Mouse (Mus musculus) adrenal gland (tissue): ENCODE data around the gene Fbxo28.

ENCODE experiments used
- intact Hi-C: fragments of 180-260 bp; cut with DNase I; formaldehyde crosslinking; loops from one replicate; pipeline ENCODE4 v1.15.1; 2025
- long read RNA-seq, 2 experiments: library from polyadenylated mRNA; unstranded; transcript quantifications; one replicate each; pipeline ENCODE4 v2.0.0; 2020; ENCODE audit warnings: borderline replicate concordance in 1 of 2; ENCODE audit not compliant: insufficient replicate concordance in 1 of 2

The Fbxo28 gene
- long read RNA-seq, experiment 1, full-length matches to known transcripts: 3 of 6 reads
- long read RNA-seq, experiment 1, partial matches to known transcripts: 2 of 6 reads
- long read RNA-seq, experiment 1, other reads (novel, unspliced or antisense): 1 of 6 reads
- long read RNA-seq, experiment 2, full-length matches to known transcripts: 12 of 18 reads
- long read RNA-seq, experiment 2, partial matches to known transcripts: 0 of 18 reads
- long read RNA-seq, experiment 2, other reads (novel, unspliced or antisense): 6 of 18 reads

GRCm38 (mm10) chr1:182340821-182341781, at the start of gene Fbxo28:
Fbxo28 (minus strand) TSS chr1:182341629.
- intact Hi-C loops: no loop called here

DNA sequence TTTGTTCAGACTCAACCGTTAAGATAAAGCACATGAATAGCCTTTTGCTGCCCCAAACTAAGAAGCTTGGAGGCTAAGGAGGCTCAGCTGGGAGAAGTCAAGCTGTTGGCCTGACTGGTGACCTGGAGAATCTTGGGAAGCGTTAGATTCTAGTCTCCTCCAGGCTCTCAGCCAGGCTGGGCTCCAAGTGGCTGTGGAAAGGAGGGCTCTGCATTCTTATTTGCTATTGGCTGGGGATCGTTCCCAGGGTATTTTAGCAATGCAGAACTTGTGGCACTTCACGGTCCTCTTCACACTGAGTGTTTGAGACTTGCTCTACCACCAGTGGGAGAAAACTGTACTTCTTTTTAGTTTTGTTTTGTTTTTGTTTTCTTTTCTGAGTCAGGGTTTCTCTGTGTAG, 47.3 kb upstream of the Fbxo28 start:
- intact Hi-C loops: no loop called here

DNA sequence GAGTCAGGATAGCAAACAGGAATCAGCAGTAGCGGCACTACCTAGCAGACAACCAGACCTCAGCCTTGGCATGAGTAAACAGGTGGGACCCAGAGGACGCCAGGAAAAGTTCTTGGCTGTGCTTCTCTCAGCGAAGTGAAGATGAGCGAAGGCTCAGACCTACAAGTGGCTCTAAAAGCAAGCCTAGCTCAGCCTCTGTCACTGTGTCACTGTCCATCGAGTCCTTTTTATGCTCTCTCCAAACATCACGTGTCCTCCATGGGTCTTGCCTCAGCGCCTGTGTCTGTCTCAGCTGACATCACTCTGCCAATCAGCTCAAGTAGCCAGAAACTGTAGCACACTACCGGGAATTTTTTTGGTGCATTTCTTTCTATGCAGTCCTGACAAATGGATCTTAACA, 45.0 kb upstream of the Fbxo28 start:
- intact Hi-C loops: no loop called here

DNA sequence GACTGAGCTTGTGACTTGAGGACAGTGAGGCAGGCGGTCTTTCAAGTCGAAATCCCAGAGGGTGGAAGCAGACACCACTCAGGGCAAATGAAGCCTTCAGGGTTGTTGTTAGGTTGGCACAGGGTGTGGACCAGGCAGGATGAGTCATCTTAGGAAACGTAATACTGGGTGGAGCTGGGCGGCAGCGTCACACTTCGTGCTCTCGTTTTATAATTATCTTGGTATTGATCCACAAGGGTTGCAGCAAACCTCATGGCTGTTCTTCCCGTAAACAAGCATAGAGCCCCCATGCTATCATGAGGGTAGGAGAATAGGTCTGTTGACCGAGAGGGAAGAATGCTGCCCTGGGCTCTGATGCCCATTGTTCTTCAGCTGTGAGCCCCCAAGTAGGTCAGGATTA, 41.7 kb upstream of the Fbxo28 start:
- intact Hi-C loops: no loop called here

DNA sequence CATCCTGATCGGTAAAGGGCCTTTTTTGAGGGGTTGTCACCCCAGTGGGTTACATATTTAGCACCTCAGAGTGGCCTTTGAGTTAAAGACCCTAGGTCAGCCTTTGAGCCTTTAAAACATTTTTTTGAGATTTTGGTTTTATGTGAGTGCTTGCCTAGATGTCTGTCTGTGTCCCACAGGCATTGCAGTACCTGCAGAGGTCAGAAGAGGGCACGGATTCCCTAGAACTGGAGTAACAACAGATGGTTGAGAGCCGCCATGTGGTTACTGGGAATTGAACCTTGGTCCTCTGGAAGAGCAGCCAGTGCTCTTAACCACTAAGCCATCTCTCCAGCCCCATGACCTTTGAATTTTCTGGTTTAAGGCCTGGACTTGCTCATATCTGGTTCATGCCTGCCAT, 39.9 kb upstream of the Fbxo28 start:
- intact Hi-C loops: no loop called here

DNA sequence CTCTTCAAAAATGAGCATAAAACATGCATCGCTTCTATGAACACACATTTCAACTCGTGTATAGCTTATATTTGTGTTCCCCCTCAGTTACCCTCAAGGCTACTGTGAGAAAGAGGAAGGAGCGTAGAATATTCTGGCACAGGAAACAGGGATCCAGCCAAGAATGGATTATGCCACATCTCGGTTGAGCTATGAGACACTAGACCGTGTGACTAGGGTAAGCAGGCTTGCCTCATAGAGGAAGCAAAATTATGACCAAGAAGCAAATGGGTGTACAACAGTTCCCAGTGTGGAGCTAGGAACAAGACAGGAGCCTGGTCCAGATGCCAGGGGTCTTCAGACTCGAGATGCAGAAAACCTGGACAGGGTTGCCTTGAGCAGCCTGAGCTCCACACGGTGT, 39.3 kb upstream of the Fbxo28 start:
- intact Hi-C loops: no loop called here

- intact Hi-C loops: loop anchor here (5.0 kb wide), 1 partner anchor 158 kb away; no protein-coding TSS in a partner anchor
Measured at GRCm38 (mm10) chr1:182378876-182379275, 37.4 kb upstream of the Fbxo28 start.

DNA sequence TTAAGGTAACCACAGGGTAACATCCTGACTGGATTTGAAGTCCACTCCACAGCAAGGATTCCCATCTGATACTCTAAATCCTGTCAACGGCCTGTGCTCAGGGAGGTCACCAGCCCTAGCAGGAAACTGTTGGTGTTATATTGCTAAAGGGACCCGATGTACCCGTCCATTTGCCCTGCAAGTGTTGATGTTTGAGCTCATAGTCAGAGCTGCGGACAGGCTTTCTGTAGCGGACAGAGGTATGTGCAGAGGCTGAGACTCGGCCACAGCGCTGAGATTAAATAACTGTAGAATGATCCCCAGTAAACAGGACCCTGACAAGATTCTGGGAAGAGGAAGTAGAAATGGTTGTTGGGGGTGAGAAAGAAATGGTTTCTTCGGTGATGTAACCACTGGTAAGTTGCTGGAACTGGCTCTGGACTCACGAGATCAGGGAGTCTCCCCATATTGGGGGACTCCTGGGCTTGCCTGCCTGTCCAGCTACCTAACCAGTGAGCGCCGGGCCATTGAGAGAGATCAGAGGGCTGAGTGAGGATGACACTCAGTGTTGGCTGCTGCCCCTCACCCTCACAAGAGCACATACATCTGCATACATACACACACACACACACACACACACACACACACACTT, 36.9 kb upstream of the Fbxo28 start:
- intact Hi-C loops: loop anchor here (5.0 kb wide), 1 partner anchor 159 kb away; no protein-coding TSS in a partner anchor

GRCm38 (mm10) chr1:182377519-182377918, 36.1 kb upstream of the Fbxo28 start:
- intact Hi-C loops: loop anchor here (5.0 kb wide), 1 partner anchor 160 kb away; no protein-coding TSS in a partner anchor

GRCm38 (mm10) chr1:182376826-182377225, 35.4 kb upstream of the Fbxo28 start:
- intact Hi-C loops: loop anchor here (5.0 kb wide), 1 partner anchor 160 kb away; no protein-coding TSS in a partner anchor

- intact Hi-C loops: loop anchor here (5.0 kb wide), 1 partner anchor 161 kb away; no protein-coding TSS in a partner anchor
Measured at GRCm38 (mm10) chr1:182376221-182376620, 34.8 kb upstream of the Fbxo28 start.

- intact Hi-C loops: no loop called here
Measured at GRCm38 (mm10) chr1:182371891-182372290, 30.5 kb upstream of the Fbxo28 start.

DNA sequence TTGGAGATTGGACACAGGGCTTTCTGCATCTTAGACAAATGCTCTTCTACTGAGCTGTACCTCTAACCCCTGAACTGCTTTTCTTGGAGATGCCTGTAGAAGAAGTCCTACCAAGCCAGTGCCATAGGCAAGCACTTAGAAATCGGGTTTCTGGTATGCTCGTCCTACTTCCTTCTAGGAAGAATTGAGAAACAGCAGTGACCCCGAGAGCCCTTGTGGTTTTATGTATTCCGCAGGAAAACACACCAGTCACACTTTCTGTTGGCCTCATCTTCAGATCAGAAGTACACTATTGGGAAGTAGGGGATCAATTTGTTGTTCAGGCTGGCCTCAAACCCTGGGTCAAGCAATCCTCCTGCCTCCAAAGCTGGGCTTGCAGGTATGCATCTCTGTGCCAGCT, 28.0 kb upstream of the Fbxo28 start:
- intact Hi-C loops: no loop called here

- intact Hi-C loops: no loop called here
Measured at GRCm38 (mm10) chr1:182368782-182369181, 27.4 kb upstream of the Fbxo28 start.

DNA sequence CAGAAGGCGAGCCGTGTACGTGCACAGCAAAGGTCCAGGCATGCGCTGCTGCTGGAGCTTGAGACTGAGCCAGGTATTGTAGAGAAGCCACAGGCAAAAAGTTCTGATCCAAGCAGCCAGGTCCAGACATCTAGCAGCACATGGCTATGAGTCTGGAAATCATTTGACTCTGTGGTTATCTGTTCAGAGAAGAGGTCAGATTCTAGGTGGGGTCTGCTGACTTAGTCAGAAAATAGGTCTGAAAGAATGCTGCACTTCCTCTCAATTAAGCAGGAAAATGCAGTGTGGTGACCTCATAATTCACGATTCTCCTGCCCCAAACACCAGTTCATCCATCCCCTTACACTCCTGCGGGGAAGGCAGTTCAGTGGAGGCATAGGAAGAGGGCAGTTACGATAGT, 26.9 kb upstream of the Fbxo28 start:
- intact Hi-C loops: no loop called here

GRCm38 (mm10) chr1:182363683-182364404, 22.4 kb upstream of the Fbxo28 start:
- intact Hi-C loops: no loop called here

DNA sequence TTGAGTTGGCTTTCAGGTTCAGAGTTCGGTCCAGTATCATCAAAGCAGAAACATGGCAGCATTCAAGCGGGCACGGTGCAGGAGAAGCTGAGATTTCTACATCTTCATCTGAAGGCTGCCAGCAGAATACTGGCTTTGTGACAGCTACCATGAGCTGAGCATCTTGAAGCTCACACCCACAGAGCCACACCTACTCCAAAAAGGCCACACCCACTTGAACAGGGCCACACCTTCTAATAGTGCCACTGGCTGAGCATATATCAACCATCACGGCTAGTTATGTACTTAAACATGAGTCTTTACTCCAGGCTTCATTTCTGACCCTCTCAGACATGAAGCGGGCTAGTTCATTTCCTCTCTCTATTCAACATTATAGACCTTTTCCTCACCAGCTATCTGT, 21.3 kb upstream of the Fbxo28 start:
- intact Hi-C loops: no loop called here

DNA sequence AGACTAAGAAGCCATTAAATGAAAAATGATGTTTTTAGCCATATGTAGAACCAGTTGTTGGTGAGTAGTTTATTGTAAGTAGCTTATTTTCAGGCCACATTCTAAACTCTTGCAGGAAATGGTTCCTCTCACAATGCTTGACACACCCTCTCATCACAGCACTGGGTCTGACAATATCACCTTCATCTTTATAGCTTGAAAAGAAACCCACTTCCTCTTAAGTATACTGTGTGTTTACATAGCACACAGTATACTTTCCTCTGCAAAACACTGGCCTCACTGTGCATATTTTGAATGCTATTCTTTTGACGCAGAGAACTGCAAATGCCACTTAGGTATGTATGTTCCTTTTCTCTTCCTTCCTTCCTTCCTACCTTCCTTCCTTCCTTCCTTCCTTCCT, 16.7 kb upstream of the Fbxo28 start:
- intact Hi-C loops: no loop called here

DNA sequence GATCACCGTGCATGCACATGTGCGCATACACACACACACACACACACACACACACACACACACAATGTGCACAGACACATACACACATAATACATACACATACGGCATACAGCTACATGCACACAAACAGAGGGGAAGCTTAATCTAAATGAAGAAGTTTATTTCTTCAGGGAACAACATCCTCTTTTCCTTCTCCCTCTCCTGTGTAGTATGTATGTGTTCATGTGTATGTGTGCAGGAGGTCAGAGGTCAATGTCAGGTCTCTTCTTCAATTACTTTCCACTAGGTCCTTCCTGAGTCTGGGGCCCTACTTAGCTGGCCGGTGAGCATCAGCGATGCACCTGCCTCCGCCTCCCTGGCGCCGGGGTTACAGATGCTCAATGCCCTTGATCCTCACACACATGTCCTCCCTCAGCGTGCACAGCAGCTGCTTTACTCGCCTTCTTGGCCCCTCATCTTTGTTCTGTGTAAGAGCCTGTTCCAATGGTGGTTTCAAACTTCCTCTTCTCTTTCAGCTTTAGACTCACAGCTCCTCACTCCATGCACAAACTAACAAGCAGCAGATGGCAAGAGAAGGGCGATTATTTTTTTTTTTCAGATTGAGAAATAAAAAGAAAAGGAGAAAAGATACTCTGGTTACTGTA, 13.2 kb upstream of the Fbxo28 start:
- intact Hi-C loops: no loop called here

- intact Hi-C loops: no loop called here
Measured at GRCm38 (mm10) chr1:182349557-182349956, 8.1 kb upstream of the Fbxo28 start.

DNA sequence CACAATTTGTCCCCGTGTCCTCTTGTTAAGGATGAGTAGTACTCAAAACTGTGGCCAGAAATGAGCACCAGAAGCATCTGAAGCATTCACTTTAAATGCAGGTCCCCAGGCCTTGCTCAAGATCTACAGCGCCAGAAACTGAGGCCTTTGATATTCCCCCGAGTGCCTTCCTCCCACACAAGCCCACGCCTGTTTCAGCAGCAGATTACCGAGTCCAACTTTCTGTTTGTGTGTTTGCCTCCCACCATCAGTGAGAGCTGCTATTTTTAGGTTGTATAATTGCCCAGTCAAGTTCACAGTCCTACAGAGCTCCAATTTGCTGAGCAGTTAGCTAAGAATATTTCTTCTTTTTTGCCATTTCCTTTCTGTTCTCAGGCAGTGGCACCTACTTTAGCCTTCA, 5.1 kb upstream of the Fbxo28 start:
- intact Hi-C loops: no loop called here
